Mouse (Mus musculus): Measurements from ENCODE around the gene Pde5a.
A peak's percentile ranks its signal among the peaks of the same experiment; 100 is the strongest.

Pde5a gene

DNA sequence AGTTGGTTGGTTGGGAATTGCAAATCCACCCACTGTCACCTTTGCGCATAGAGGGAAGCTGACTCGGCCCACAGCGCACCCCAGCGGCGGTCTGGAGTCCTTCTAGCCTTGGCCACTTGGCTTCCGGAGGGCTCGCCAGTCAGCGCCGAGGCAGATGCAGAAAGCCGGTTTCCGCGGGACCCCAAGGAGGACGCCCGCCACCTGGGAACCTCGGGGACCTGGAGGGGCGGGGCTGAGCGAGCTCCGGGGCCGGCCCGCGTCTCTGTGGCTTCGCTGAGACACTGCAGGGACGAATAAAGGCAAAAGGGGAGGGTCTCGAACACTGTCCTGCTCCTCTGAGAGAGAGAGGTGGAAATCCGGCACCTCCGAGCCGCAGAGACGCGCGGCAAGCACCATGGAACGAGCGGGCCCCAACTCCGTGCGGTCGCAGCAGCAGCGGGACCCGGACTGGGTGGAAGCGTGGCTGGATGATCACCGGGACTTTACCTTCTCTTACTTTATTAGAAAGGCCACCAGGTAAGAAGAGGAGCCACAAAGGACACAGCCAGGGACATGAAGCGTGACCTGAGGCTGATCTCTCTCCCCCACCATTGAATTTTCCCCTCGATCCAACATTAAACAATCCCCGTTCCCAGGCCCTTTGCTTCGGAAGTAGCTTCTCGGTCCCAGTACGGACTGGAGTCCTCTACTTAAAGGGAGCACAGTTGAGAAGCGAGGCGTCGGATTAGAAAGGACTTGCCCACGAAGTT, at the start of gene Pde5a:
Gene Pde5a, plus strand, starts transcription at position 96 of the 749 bp plus-strand sequence.
- DNase-seq, result peak; percentile 85

DNA sequence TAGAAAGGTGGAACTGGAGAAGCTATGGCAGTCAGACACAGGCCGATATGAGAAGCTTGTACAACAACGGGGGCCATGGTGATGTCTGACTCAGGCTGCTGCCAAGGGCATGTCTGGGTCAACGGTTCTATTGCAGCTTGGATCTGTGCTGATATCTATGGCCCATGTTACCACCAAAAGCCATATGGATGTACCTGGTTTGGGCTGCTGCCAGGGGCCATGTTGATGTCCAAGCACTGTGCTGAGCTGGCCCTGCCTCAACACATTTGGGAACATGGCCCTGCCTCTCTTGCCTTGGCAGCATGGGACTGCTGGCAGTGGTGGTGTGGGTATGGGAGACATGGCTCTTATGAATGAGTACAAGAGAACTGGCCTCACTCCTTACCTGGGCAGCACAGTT, 47.9 kb upstream of the Pde5a start:
- DNase-seq, result no peak

DNA sequence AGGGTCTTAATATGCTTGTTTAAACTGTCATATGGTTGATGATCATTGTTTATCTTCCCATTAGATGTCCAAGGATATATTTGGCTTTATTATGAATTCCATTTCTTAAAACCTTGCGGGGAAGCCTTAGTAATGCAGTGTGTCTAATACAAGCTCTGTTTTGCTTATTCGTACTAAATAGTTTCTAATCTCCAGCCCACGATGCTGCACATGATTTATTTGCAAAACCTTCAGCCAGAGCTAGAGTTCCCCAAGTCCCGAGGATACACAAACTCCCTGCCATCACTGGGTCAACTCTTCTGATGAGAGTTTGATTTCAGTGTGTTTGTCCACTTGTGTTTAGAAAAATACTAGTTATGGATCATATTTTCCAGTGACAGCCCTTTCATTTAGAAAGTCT, 46.4 kb upstream of the Pde5a start:
- no peak for DNase-seq

DNA sequence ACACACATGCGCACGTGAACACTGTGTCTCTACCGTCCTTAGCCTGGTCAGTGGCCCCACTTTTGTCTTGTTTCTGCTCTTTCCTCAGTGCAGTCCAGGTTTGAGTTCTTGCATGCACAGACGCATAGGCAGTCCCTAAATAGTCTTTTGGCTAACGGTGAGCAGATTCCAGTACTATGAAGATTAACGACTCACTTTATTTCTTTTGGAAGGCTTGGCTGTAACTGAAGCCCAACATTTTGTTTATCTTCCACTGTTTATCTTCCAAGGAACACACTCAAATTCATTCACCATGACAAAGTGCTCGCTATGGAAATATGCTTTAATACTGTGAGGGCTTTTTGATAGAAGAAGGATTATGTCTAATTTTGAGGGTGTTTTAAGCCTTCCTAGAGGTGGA, 43.9 kb upstream of the Pde5a start:
- no peak for DNase-seq

- no peak for DNase-seq
Observed at GRCm38 (mm10) chr3:122693039-122693438, 35.7 kb upstream of the Pde5a start.

DNA sequence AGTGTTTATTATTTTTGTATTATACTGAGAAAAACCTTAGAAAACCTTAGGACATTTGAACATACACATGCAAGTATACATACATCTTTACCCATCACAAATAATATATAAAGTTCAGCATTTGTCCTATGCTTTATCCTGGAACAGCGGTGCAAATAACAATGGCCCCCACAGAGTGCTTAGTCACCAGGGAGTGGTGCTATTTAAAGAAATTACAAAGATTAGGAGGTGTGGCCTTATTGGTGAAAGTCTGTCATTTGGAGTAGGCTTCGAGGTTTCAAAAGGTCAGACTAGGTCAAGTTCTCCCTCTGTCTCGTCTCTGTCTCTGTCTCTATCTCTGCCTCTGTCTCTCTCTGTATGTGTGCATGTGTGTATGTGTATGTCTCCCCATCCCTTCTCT, 32.9 kb upstream of the Pde5a start:
- no peak for DNase-seq

DNA sequence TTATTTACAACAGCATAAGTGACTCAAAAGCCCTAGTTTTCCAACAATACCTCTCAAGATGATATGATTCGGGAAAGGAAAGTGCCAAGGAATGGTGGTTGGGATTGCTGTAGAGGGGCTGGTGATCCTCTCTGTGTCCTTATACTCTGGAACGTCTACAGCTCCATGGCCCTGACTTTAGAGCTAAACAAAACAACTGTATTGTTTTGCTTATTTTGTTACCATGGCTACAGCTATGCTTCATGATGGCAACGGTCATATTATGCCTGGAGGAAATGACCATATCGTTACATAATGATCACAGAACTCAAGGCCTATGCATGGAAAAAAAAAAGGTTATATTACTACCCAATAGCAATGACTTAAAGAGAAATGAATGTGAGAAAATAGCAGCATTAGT, 32.1 kb upstream of the Pde5a start:
- no peak for DNase-seq

GRCm38 (mm10) chr3:122704209-122704608, 24.5 kb upstream of the Pde5a start:
- no peak for DNase-seq

DNA sequence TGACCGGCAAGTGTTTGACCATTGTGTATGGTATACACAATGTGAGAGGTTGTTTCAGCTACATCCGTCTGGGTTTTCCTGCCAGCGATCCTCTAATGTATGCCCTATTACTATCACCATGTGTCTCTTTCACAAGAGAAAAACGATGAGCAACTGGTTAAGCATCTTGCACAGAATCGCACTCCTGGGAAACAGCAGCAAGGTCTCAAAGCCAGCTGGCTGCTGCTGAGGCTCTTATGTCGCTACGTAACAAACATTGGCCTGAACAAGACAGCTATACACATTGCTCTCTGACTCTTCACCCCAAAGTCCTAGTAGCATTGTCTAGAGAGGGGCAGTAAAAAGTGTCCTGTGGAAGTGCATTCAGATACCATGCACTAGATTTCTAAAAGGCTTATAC, 23.5 kb upstream of the Pde5a start:
- DNase-seq, result no peak

- DNase-seq, result no peak
Observed at GRCm38 (mm10) chr3:122708485-122708884, 20.3 kb upstream of the Pde5a start.

GRCm38 (mm10) chr3:122710141-122710540, 18.6 kb upstream of the Pde5a start:
- DNase-seq, result no peak

- DNase-seq, result no peak
Observed at GRCm38 (mm10) chr3:122718631-122719030, 10.1 kb upstream of the Pde5a start.

DNA sequence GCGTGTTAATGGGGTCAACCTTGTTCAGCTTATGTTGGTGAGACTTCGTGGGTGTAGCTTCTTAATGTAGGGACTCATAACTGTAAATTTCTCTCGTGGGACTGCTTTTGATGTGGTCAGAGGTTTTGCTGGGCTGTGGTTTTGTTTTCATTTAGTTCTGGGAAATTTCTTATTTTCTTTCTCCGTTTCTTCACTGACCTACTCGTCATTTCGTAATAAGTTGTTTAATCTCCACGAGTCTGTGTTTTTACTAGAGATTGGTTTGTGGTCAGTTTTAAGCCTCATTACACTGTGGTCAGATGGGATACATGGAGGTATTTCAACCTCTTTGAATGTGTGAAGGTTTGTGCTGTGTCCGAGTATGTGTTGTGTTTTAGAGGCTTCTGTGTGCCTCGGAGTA, 7.2 kb upstream of the Pde5a start:
- no peak for DNase-seq

DNA sequence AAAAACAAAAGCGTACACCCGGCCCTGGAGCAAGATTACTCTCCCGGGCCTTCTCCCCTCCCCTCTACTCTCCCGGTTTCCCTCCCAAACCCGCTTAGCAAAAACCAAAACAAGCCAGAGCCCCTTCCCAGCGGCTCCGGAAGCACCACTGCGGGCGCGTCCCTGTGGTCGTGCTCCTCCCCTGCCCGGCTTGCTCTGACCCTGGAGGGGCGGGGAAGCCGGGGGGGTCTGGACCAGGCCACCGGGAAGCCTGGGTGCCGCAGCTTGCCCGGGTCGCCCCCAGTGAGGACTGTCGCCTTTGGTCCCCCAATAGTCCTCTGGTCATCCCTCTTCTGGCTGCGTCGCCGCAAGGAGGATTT, 833 bp downstream of the Pde5a start:
- DNase-seq, result peak; percentile 57

DNA sequence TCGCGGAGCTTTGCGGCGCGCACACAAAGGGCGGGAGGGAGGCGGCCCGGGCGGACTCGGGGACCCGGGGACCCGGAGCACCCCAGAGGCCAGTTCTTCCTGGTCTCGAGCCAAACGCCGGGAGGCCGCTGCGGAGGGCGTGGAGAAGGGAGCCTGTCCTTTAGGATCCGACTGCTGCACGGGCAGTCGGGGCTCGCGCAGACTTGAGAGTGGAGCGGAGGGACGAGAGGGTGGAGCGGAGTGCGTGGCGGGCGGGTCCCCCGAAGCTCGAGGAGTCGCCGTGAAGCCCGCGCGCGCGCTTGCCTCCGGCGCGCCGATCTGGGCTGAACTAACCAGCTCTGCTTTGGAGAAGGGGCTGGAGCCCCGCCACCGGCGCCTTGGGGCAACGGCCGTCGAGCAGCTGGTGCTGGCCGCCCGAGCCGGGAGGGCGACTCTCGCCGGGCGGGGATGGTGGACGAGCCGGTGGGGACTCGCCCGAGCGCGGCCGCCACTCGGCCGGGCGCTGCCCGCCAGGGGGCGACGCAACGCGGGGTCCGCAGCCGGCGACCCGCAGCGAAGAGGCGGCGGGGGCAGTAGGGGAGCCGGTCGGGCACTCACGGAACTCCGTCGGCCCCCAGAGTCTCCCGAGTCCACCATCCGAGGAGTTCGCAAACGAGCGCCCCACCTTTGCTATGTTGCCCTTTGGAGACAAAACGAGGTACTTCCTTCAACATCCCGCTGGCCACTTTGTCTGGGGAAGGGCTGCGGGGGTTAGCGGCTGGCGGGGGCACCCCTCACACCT, 1.4 kb downstream of the Pde5a start:
- peak; percentile 74 for DNase-seq

DNA sequence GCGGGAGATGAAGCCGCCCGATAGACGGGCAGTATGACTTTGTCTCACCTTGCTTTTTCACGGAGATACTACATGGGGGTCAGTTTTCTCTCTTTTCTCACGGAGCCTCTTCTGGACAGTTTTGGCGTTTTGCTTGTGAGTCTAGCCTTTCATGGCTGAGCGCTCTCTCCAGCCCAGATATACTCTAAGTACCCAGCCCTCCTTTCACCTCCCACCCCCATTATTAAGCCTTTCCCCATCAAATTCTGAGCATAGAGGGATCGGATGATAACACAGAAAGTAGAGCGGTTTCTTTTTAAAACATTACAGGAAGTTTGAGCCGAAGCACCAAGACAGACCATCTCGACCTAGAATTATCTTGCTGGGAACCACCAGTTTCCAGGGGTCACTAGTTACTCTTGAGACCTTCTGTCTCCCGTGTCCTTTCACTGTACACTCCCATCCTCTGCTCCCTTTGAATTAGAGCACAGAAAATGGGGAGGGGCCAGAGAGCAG, 2.0 kb downstream of the Pde5a start:
- no peak for DNase-seq

GRCm38 (mm10) chr3:122733806-122734205, 5.1 kb downstream of the Pde5a start:
- DNase-seq, result no peak

- DNase-seq, result no peak
Observed at GRCm38 (mm10) chr3:122734329-122734728, 5.6 kb downstream of the Pde5a start.

- DNase-seq, result no peak
Observed at GRCm38 (mm10) chr3:122739460-122739859, 10.7 kb downstream of the Pde5a start.

DNA sequence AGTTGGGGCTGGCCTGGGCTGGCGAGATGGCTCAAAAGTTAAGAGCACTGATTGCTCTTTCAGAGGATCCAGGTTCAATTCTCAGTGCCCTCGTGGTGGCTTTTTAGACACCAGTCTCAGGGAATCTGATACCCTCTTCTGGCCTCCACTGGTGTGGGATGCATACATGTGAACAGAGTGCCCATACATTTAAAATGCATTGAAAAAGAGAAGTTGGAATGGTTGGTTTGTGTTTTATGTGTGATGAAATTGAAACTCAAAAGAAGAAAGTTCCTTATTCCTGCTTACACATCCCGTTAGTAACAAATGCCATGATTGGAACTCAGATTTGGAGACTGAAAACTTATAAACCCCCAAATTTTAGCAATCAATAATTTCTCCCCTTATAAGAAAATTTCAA, 15.5 kb downstream of the Pde5a start:
- no peak for DNase-seq

- no peak for DNase-seq
Observed at GRCm38 (mm10) chr3:122747921-122748700, 19.4 kb downstream of the Pde5a start.

GRCm38 (mm10) chr3:122763240-122763761, 34.6 kb downstream of the Pde5a start:
- no peak for DNase-seq

DNA sequence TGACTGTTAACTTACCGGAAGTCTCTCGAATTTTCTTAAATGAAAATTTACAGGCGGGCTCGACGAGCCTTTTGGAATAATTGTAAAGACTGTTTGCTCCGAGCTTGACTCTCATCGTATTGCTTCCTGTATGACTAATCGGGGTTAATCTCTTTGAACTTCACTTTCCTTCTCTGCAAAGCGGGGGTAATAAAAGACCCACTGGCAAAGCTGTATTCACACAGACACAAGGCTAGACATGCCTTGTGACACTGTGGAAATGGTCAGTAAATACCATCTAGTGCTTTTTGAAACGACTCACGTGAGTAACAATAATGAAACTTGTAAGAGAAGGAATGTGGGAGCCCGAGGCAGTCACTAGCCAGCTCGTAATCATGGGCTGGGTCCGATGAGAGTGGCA, 35.0 kb downstream of the Pde5a start:
- DNase-seq, result no peak
